Mouse (Mus musculus) neural tube, embryonic 13.5 days (tissue): ENCODE measurements at regions not wholly inside any gene's neighbourhood (a gene's known extent, or its start where the extent isn't known, plus 50 kb on each side); places are given as distances from the start of the nearest gene placed in this dataset.

Experiments used
- ATAC-seq: fragments of 200-750 bp; cut with Nextera tagmentation; 2 replicates; pipeline ENCODE4 v1.8.0; 2017; ENCODE audit warnings: low read depth, mild to moderate bottlenecking, moderate TSS enrichment, moderate library complexity
- H3K27ac ChIP-seq: fragments of 300-500 bp; sonication (generic); replicated peaks from 2 replicates; pipeline ENCODE4 v1.5.1; 2015; ENCODE audit warnings: moderate library complexity, mild to moderate bottlenecking, inconsistent platforms
- H3K27me3 ChIP-seq: fragments of 300-500 bp; sonication (generic); 2 replicates; pipeline ENCODE4 v1.6.1; 2015; ENCODE audit warnings: mild to moderate bottlenecking, inconsistent platforms
- H3K36me3 ChIP-seq: fragments of 300-500 bp; sonication (generic); 2 replicates; pipeline ENCODE4 v1.6.1; 2015; ENCODE audit warnings: mild to moderate bottlenecking, inconsistent platforms
- H3K4me1 ChIP-seq: fragments of 300-500 bp; sonication (generic); replicated peaks from 2 replicates; pipeline ENCODE4 v1.6.1; 2015; ENCODE audit warnings: inconsistent platforms
- H3K4me2 ChIP-seq: fragments of 300-500 bp; sonication (generic); 2 replicates; pipeline ENCODE4 v1.6.1; 2015; ENCODE audit warnings: inconsistent platforms, mild to moderate bottlenecking, moderate library complexity
- H3K4me3 ChIP-seq: fragments of 300-500 bp; sonication (generic); 2 replicates; pipeline ENCODE4 v1.5.1; 2015; ENCODE audit warnings: mild to moderate bottlenecking, inconsistent platforms
- H3K9ac ChIP-seq: fragments of 300-500 bp; sonication (generic); 2 replicates; pipeline ENCODE4 v1.6.1; 2015; ENCODE audit warnings: moderate library complexity, mild to moderate bottlenecking, inconsistent platforms
- H3K9me3 ChIP-seq: fragments of 300-500 bp; sonication (generic); 2 replicates; pipeline ENCODE4 v1.6.1; 2016; ENCODE audit warnings: inconsistent platforms
- WGBS: fragments of 180-500 bp; shearing (Covaris S2); methylation state at CpG from one replicate; pipeline ENCODE4 v1.1.7; 2015; 5-methylcytosine and 5-hydroxymethylcytosine counted together

DNA sequence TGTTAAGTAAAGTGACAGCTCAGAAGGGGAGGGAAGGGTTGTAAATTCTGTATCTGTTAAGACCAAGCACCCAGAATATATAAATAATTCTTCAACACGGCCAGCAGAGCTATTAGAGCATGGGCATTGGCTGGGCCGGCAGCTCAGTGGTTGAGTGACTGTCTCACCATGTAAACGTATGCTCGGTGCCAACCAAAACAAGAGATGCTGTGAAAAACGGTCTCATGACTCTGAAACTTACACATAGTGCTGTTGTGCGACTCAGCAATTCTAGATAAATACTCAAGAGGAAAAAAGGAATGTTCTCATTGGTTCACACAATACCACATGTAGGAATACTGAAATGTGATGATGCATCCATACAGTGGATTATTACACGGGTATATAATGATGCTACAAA lies 111.8 kb downstream of the Gm12689 start:
- H3K27me3 ChIP-seq = no peaks in the 10 kb centered on the region; the same call in 1 of the 2 replicates
- ATAC-seq = no peak
- H3K9ac ChIP-seq = no peak overlapping the region
- no peak overlapping the region for H3K27ac ChIP-seq
- 75% methylated on average over 7 of the region's 7 CpGs for WGBS
- no peak overlapping the region for H3K4me2 ChIP-seq
- H3K4me1 ChIP-seq = no peaks in the 10 kb centered on the region
- H3K36me3 ChIP-seq = no peaks in the 10 kb centered on the region
- H3K4me3 ChIP-seq = no peak overlapping the region
- no peaks in the 10 kb centered on the region for H3K9me3 ChIP-seq

DNA sequence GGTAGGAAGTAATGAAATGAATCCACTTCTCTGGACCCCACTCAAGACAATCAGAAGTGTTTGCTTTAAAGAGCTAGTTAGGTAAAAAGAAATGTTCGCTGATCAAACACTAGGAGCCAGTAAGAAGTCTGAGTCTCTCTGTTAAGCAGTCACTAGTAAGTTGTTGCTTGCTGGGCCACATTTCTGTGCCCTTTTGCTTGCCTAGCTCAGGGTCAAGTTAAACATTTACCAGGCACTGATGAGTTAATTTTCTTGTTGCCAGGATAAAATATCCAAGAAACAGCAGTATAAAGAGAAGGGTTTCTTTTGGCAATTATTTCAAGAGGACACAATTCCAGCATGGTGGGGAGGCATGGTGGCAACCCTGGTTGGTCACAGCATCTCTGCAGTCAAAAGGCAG lies 127.7 kb downstream of the Gm12689 start:
- no peak overlapping the region for H3K9ac ChIP-seq
- WGBS = 64% methylated on average over 1 of the region's 1 CpGs
- no peak for ATAC-seq
- H3K4me1 ChIP-seq = no peaks in the 10 kb centered on the region
- no peaks in the 10 kb centered on the region for H3K9me3 ChIP-seq
- H3K4me2 ChIP-seq = no peak overlapping the region
- H3K27ac ChIP-seq = no peak overlapping the region
- H3K27me3 ChIP-seq = no peaks in the 10 kb centered on the region
- H3K36me3 ChIP-seq = no peaks in the 10 kb centered on the region
- H3K4me3 ChIP-seq = no peak overlapping the region

GRCm38 (mm10) chr4:99445077-99445754 lies 149.5 kb downstream of the Gm12689 start:
- Histone ChIP-seq H3K4me3 (peak overlapping the region; percentile 39), H3K36me3 (no peaks in the 10 kb centered on the region), H3K27me3 (peaks cover 37% of the 10 kb centered on the region), H3K4me1 (peaks cover 21% of the 10 kb centered on the region; the same call in 1 of the 2 replicates), H3K4me2 (peak overlapping the region; percentile 58), H3K9me3 (no peaks in the 10 kb centered on the region), H3K9ac (peak overlapping the region; percentile 58), H3K27ac (0 out of 2 replicates have a peak overlapping the region, but pooled peaks have one; percentile 25)
- peak; percentile 86 for ATAC-seq
- WGBS = 24% methylated on average over 28 of the region's 28 CpGs

- peak overlapping the region; percentile 25; the same call in 1 of the 2 replicates for H3K27ac ChIP-seq
Observed at GRCm38 (mm10) chr4:99445755-99446128, 150.0 kb downstream of the Gm12689 start.

DNA sequence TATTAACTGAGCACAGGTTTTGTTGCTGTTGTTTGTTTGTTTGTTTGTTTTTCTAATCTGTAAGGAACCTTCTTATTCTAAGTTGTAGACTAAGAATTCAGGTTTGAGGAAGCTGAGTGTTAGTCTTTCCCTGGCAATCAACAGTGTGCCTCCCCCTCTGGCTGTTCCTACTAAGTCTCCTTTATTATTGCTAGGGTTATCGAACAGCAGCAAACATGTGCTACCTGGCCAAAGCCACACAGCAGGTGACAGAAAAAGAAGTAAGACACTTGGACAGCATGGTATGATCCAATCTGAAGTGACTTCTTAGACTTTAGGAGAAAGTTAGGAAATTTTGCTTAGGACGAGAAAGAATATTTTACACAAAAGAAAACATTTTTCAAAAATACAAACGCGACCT lies 163.3 kb downstream of the Gm12689 start:
- peaks cover 11% of the 10 kb centered on the region for H3K4me1 ChIP-seq
- no peak overlapping the region for H3K4me3 ChIP-seq
- ATAC-seq = 0 out of 2 replicates have a peak, but pooled peaks have one; percentile 46
- 63% methylated on average over 4 of the region's 4 CpGs for WGBS
- peaks cover 89% of the 10 kb centered on the region for H3K27me3 ChIP-seq
- H3K36me3 ChIP-seq = no peaks in the 10 kb centered on the region
- peak overlapping the region; percentile 42; the same call in 1 of the 2 replicates for H3K4me2 ChIP-seq
- no peak overlapping the region for H3K27ac ChIP-seq
- no peak overlapping the region for H3K9ac ChIP-seq
- H3K9me3 ChIP-seq = no peaks in the 10 kb centered on the region

More at GRCm38 (mm10) chr4:99445755-99446128, 150.0 kb downstream of the Gm12689 start:
- peak overlapping the region; percentile 58 for H3K4me2 ChIP-seq
- H3K4me3 ChIP-seq = peak overlapping the region; percentile 39
- peaks cover 43% of the 10 kb centered on the region for H3K27me3 ChIP-seq
- 49% methylated on average over 9 of the region's 9 CpGs for WGBS
- peaks cover 21% of the 10 kb centered on the region; the same call in 1 of the 2 replicates for H3K4me1 ChIP-seq
- no peaks in the 10 kb centered on the region for H3K9me3 ChIP-seq
- peak; percentile 58 for ATAC-seq
- H3K9ac ChIP-seq = peak overlapping the region; percentile 58
- no peaks in the 10 kb centered on the region for H3K36me3 ChIP-seq

DNA sequence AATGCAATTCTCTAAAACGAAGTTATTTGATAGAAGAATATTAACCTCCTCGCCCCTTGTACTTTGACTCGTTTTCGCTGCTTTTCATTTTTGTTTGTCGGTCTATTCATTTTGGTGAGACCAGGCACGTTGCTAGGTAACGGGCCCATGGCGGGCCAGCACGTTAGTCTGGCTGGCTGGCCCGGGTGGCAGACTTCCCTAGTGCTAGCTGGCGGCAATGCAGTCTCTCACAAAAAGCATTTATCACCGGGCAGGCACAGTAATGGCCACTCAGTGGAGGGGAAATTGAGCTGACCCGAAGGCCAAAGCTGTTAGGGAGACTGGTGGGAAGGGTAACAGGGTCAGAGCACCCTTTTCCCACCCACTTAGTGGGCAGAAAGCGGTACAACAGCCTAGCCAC lies 163.7 kb downstream of the Gm12689 start:
- peak overlapping the region; percentile 42 for H3K4me2 ChIP-seq
- ATAC-seq = peak; percentile 95
- no peak overlapping the region for H3K27ac ChIP-seq
- peaks cover 11% of the 10 kb centered on the region for H3K4me1 ChIP-seq
- peaks cover 89% of the 10 kb centered on the region for H3K27me3 ChIP-seq
- WGBS = 2% methylated on average over 14 of the region's 14 CpGs
- no peak overlapping the region for H3K9ac ChIP-seq
- H3K4me3 ChIP-seq = 0 out of 2 replicates have a peak overlapping the region, but pooled peaks have one; percentile 2
- no peaks in the 10 kb centered on the region for H3K9me3 ChIP-seq
- H3K36me3 ChIP-seq = no peaks in the 10 kb centered on the region

GRCm38 (mm10) chr4:99465493-99465892 lies 169.8 kb downstream of the Gm12689 start:
- no peak overlapping the region for H3K4me3 ChIP-seq
- no peak overlapping the region for H3K27ac ChIP-seq
- H3K36me3 ChIP-seq = no peaks in the 10 kb centered on the region
- H3K9me3 ChIP-seq = no peaks in the 10 kb centered on the region
- peaks cover 80% of the 10 kb centered on the region for H3K27me3 ChIP-seq
- WGBS = 72% methylated on average over 9 of the region's 9 CpGs
- no peak for ATAC-seq
- H3K4me1 ChIP-seq = peaks cover 6% of the 10 kb centered on the region
- no peak overlapping the region for H3K9ac ChIP-seq
- H3K4me2 ChIP-seq = no peak overlapping the region

DNA sequence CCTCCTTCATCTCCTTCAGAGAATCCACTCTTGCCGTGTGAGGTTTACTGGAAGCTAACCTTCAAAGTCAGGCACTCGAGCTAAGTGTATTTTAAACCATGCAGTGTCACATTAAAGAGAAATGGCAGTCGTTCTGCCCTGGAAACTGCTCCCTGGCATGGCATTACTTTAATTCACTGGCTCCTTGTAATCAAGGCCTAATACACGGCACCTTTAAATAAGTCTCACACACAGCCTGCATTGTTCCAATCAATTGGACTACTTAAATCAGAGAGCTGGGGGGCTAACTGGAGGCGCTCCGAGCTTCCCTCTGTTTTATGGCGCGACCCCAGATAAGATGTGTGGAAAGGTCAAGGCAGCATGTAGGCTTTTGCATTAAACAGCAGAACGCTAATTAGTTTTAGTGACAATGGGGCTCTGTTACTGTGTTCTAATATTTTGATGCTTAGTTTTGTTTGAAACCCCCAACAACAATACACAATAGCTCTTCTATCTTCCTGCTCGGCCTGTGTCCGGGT lies 180.1 kb downstream of the Gm12689 start:
- H3K27ac ChIP-seq = no peak overlapping the region
- peaks cover 27% of the 10 kb centered on the region for H3K27me3 ChIP-seq
- ATAC-seq = no peak
- H3K9ac ChIP-seq = no peak overlapping the region
- H3K4me3 ChIP-seq = no peak overlapping the region
- H3K36me3 ChIP-seq = no peaks in the 10 kb centered on the region
- WGBS = 15% methylated on average over 11 of the region's 11 CpGs
- H3K4me2 ChIP-seq = no peak overlapping the region
- peaks cover 14% of the 10 kb centered on the region for H3K4me1 ChIP-seq
- H3K9me3 ChIP-seq = no peaks in the 10 kb centered on the region

- Histone ChIP-seq H3K9ac (no peak overlapping the region), H3K36me3 (no peaks in the 10 kb centered on the region), H3K27me3 (peaks cover 16% of the 10 kb centered on the region), H3K9me3 (no peaks in the 10 kb centered on the region), H3K27ac (no peak overlapping the region), H3K4me3 (no peak overlapping the region), H3K4me2 (no peak overlapping the region), H3K4me1 (no peaks in the 10 kb centered on the region)
- ATAC-seq = no peak
- 57% methylated on average over 4 of the region's 4 CpGs for WGBS
Observed at GRCm38 (mm10) chr4:99484271-99484670, 171.8 kb upstream of the Foxd3 start.

DNA sequence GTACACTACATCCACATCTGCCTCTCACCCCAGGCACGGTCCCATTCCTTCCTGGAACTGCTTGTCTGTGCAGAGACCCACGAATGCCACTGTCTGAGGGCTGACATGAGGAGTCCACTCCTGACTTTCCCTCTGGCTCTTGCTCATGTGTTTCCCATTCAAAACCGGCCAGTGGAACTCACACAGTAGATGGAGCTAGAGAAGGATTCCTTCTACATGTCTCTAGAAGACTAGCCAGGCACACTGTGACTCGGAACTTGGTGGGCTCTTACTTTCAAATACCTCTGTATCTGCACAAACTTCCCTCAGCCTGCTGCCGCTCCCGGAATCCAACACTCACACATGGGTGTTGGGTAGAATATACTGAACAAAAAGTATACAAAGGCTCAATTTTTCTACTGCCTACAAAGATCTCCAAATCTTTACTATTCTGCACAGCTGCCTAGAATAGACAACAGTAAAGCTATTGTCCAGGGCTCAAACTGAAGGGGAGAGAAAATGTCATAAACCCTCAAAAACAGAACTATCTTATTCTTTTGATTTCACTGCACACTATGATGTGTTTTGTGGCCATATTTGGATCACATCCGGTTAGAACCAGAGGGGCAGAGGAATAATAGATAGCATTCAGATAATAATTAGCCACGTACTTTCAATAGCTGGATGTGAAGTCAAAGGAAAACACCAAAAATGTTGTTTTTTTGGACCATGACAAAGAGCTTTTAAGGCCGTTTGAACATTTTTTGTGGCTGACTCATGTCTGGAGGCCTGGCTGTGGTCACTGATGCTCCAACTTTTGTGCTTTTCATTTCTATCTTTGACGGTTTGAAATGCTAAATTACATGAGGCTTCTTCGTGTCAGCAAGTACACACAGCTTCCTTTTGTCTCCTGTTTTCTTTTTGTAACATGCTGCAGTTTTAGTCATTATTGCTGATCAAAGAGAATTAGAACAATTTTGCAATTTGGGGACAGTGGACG lies 164.3 kb upstream of the Foxd3 start:
- no peaks in the 10 kb centered on the region for H3K36me3 ChIP-seq
- H3K9me3 ChIP-seq = no peaks in the 10 kb centered on the region
- ATAC-seq = no peak
- 73% methylated on average over 12 of the region's 12 CpGs for WGBS
- H3K4me3 ChIP-seq = no peak overlapping the region
- H3K4me1 ChIP-seq = no peaks in the 10 kb centered on the region
- H3K9ac ChIP-seq = no peak overlapping the region
- H3K4me2 ChIP-seq = no peak overlapping the region
- H3K27ac ChIP-seq = no peak overlapping the region
- peaks cover 53% of the 10 kb centered on the region for H3K27me3 ChIP-seq

- 28% methylated on average over 10 of the region's 10 CpGs for WGBS
- peaks cover 85% of the 10 kb centered on the region for H3K27me3 ChIP-seq
- no peak for ATAC-seq
- no peak overlapping the region for H3K4me2 ChIP-seq
- H3K9me3 ChIP-seq = no peaks in the 10 kb centered on the region
- no peaks in the 10 kb centered on the region for H3K36me3 ChIP-seq
- H3K27ac ChIP-seq = no peak overlapping the region
- H3K9ac ChIP-seq = no peak overlapping the region
- peaks cover 10% of the 10 kb centered on the region; the same call in 1 of the 2 replicates for H3K4me1 ChIP-seq
- H3K4me3 ChIP-seq = no peak overlapping the region
Observed at GRCm38 (mm10) chr4:99503221-99503744, 152.8 kb upstream of the Foxd3 start.

DNA sequence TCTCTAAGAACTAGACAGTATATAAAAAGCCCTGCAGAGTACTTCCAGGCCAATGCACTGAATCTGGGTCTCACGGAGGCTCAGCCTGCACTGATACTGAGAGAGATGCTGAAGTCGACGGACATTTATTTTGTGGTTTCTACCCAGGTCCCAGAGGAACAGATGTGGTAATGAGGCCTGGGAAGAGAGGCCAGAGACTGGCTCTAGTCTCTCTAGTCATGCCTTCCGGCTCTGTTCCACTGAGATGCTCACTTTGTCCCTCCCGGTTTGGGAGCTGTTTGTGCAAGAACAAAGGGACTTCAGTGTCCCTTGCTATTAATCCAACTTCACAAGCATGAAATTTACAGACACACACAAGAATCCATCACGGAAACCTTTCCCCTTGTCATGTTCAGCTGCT lies 144.1 kb upstream of the Foxd3 start:
- 25% methylated on average over 6 of the region's 6 CpGs for WGBS
- Histone ChIP-seq H3K9ac (no peak overlapping the region), H3K4me2 (no peak overlapping the region), H3K9me3 (no peaks in the 10 kb centered on the region), H3K4me3 (no peak overlapping the region), H3K27me3 (peaks cover 29% of the 10 kb centered on the region), H3K4me1 (peaks cover 8% of the 10 kb centered on the region; the same call in 1 of the 2 replicates), H3K36me3 (no peaks in the 10 kb centered on the region), H3K27ac (no peak overlapping the region)
- ATAC-seq = no peak
